Mouse (Mus musculus) CH12.LX (cell line): ENCODE data around the gene Creg1.

Source experiments
- CTCF ChIP-seq, 2 experiments: IDR thresholded peaks in 1 of 2; conservative IDR thresholded peaks in 1 of 2; 2 replicates each; pipeline ENCODE4 v1.5.1; 2011 to 2012; ENCODE audit warnings: low read depth in 2 of 2, low read length in 2 of 2, improper control_type of control experiment in 1 of 2, inconsistent platforms in 1 of 2, mild to moderate bottlenecking in 1 of 2, moderate library complexity in 1 of 2
- JUND ChIP-seq: conservative IDR thresholded peaks from 2 replicates; pipeline ENCODE4 v1.6.1; 2011; ENCODE audit warnings: low read depth, low read length, improper control_type of control experiment
- MAX ChIP-seq: IDR thresholded peaks from 2 replicates; pipeline ENCODE4 v1.6.1; 2011; ENCODE audit warnings: low read length, improper control_type of control experiment
- NRF1 ChIP-seq: IDR thresholded peaks from 2 replicates; pipeline ENCODE4 v1.6.1; 2014; ENCODE audit warnings: low read depth, mild to moderate bottlenecking, inconsistent platforms, low read length, improper control_type of control experiment, moderate library complexity
- RAD21 ChIP-seq: IDR thresholded peaks from 2 replicates; pipeline ENCODE4 v1.6.1; 2011; ENCODE audit warnings: low read depth, mild to moderate bottlenecking, low read length, improper control_type of control experiment, moderate library complexity

GRCm38 (mm10) chr1:165789963-165790362, 26.4 kb downstream of the Creg1 start:
- no peak for TF ChIP-seq CTCF (conservative IDR thresholded peaks at IDR 0.05 in 1 of 2, IDR thresholded peaks at IDR 0.05 in 1 of 2; ENCODE audit: low read depth in 2 of 2, low read length in 2 of 2)
- no peak for TF ChIP-seq MAX
- TF ChIP-seq NRF1, result no peak
- no peak for TF ChIP-seq RAD21
- TF ChIP-seq JUND, result no peak
